Mouse (Mus musculus): ENCODE results near the gene Hypk. TPM values are rescaled to one million over a fixed set of nuclear protein-coding genes. Genes with fewer than 3 reads are reported as not detected.

Gene Hypk
- polyA plus RNA-seq, 1 experiment from 2014 or later, result 157 TPM

- Histone ChIP-seq H3K4me2 (ENCODE audit: low read depth, low read length) (peak overlapping the region; percentile 79), H3K27me3 (ENCODE audit: control insufficient read depth, insufficient read depth, low read length) (no peaks in the 10 kb centered on the region), H3K4me3 (ENCODE audit: low read depth, low read length) (peak overlapping the region; percentile 44), H3K9ac (replicated peaks; ENCODE audit: low read length) (peak overlapping the region; percentile 45), H3K9me3 (replicated peaks; ENCODE audit: control insufficient read depth, low read length) (no peaks in the 10 kb centered on the region), H3K4me1 (ENCODE audit: control insufficient read depth, insufficient read depth, low read length) (no peaks in the 10 kb centered on the region), H3K27ac (replicated peaks; ENCODE audit: low read depth, low read length) (no peak overlapping the region), H3K36me3 (replicated peaks; ENCODE audit: control insufficient read depth, insufficient read depth, low read depth, low read length) (peaks cover 9% of the 10 kb centered on the region)
- ATAC-seq (replicated peaks; ENCODE audit: insufficient number of reproducible peaks, low FRiP score, low TSS enrichment, low read depth), result peak; percentile 63
- DNase-seq (ENCODE audit: low spot score), result peak; percentile 67
- WGBS, result 2% methylated on average over 30 of the region's 30 CpGs
Measured at GRCm38 (mm10) chr2:121442259-121443067, 10.6 kb upstream of the Hypk start.

GRCm38 (mm10) chr2:121443068-121443349, 10.1 kb upstream of the Hypk start:
- Histone ChIP-seq H3K4me2 (ENCODE audit: low read depth, low read length) (peak overlapping the region; percentile 79), H3K27me3 (ENCODE audit: control insufficient read depth, insufficient read depth, low read length) (no peaks in the 10 kb centered on the region), H3K9me3 (replicated peaks; ENCODE audit: control insufficient read depth, low read length) (no peaks in the 10 kb centered on the region), H3K9ac (replicated peaks; ENCODE audit: low read length) (peak overlapping the region; percentile 22; the same call in 1 of the 2 replicates), H3K4me1 (ENCODE audit: control insufficient read depth, insufficient read depth, low read length) (no peaks in the 10 kb centered on the region), H3K27ac (replicated peaks; ENCODE audit: low read depth, low read length) (no peak overlapping the region), H3K4me3 (ENCODE audit: low read depth, low read length) (peak overlapping the region; percentile 44), H3K36me3 (replicated peaks; ENCODE audit: control insufficient read depth, insufficient read depth, low read depth, low read length) (peaks cover 7% of the 10 kb centered on the region)
- ATAC-seq (replicated peaks; ENCODE audit: insufficient number of reproducible peaks, low FRiP score, low TSS enrichment, low read depth) (no peak), DNase-seq (ENCODE audit: low spot score) (no peak)
- WGBS, result 23% methylated on average over 8 of the region's 8 CpGs

- 81% methylated on average over 1 of the region's 1 CpGs for WGBS
- no peak within 1 kb of the TSS for H3K4me2 ChIP-seq (ENCODE audit: low read depth, low read length)
- H3K9me3 ChIP-seq (replicated peaks; ENCODE audit: control insufficient read depth, low read length), result no peaks in the 10 kb centered on the region
- H3K27me3 ChIP-seq (ENCODE audit: control insufficient read depth, insufficient read depth, low read length), result no peaks in the 10 kb centered on the region
- no peaks in the 10 kb centered on the region for H3K4me1 ChIP-seq (ENCODE audit: control insufficient read depth, insufficient read depth, low read length)
- H3K27ac ChIP-seq (replicated peaks; ENCODE audit: low read depth, low read length), result no peak within 1 kb of the TSS
- no peak for DNase-seq (ENCODE audit: low spot score)
- H3K4me3 ChIP-seq (ENCODE audit: low read depth, low read length), result no peak within 1 kb of the TSS
- no peak within 1 kb of the TSS for H3K9ac ChIP-seq (replicated peaks; ENCODE audit: low read length)
- peaks cover 4% of the 10 kb centered on the region; the same call in 1 of the 2 replicates for H3K36me3 ChIP-seq (replicated peaks; ENCODE audit: control insufficient read depth, insufficient read depth, low read depth, low read length)
- no peak for ATAC-seq (replicated peaks; ENCODE audit: insufficient number of reproducible peaks, low FRiP score, low TSS enrichment, low read depth)
Measured at GRCm38 (mm10) chr2:121444178-121444577, 8.9 kb upstream of the Hypk start, which contains the start of gene Ell3. Ell3 (minus strand) TSS chr2:121444278.

DNA sequence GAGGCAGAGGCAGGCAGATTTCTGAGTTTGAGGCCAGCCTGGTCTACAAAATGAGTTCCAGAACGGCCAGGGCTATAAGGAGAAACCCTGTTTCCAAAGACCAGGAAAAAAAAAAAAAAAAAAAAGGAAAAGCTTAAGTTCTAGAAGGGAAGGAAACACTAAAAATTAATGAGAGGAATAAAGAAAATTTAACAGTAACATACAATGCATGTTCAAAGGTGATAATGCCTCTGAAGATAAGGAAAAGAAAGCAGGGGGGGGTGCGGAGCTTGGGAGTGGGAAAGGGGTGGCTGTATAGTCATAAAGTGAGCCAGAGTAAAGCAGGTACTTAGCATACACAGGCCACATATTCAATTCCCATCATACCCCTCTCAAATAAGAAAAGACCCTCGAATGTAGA, 8.0 kb upstream of the Hypk start:
- Histone ChIP-seq H3K4me1 (ENCODE audit: control insufficient read depth, insufficient read depth, low read length) (no peaks in the 10 kb centered on the region), H3K4me3 (ENCODE audit: low read depth, low read length) (no peak overlapping the region), H3K36me3 (replicated peaks; ENCODE audit: control insufficient read depth, insufficient read depth, low read depth, low read length) (no peaks in the 10 kb centered on the region), H3K9me3 (replicated peaks; ENCODE audit: control insufficient read depth, low read length) (no peaks in the 10 kb centered on the region), H3K4me2 (ENCODE audit: low read depth, low read length) (no peak overlapping the region), H3K9ac (replicated peaks; ENCODE audit: low read length) (no peak overlapping the region), H3K27me3 (ENCODE audit: control insufficient read depth, insufficient read depth, low read length) (no peaks in the 10 kb centered on the region), H3K27ac (replicated peaks; ENCODE audit: low read depth, low read length) (no peak overlapping the region)
- ATAC-seq (replicated peaks; ENCODE audit: insufficient number of reproducible peaks, low FRiP score, low TSS enrichment, low read depth), result no peak
- 82% methylated on average over 3 of the region's 3 CpGs for WGBS
- DNase-seq (ENCODE audit: low spot score), result no peak

DNA sequence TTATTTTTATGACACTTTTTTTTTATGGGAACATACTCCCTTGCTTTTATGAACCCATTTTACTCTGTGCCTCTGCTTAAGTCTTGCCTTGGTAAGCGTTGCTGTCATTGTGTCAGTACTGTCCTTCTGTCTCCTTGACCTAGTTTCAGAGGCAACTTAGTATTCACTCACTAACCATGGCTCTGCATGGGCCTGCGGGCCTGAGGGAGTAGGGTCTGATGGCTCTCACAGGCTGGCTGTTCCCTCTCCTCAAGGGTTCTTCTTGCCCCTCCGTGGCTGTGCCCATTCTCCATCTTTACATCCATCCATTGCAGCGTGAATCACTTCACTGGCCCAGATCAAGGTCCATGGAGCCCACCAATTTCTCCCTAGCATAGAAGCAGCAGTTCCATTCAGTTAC, 6.6 kb upstream of the Hypk start:
- DNase-seq (ENCODE audit: low spot score) (no peak), ATAC-seq (replicated peaks; ENCODE audit: insufficient number of reproducible peaks, low FRiP score, low TSS enrichment, low read depth) (no peak)
- Histone ChIP-seq H3K9ac (replicated peaks; ENCODE audit: low read length) (no peak overlapping the region), H3K4me3 (ENCODE audit: low read depth, low read length) (no peak overlapping the region), H3K27me3 (ENCODE audit: control insufficient read depth, insufficient read depth, low read length) (no peaks in the 10 kb centered on the region), H3K27ac (replicated peaks; ENCODE audit: low read depth, low read length) (no peak overlapping the region), H3K9me3 (replicated peaks; ENCODE audit: control insufficient read depth, low read length) (no peaks in the 10 kb centered on the region), H3K36me3 (replicated peaks; ENCODE audit: control insufficient read depth, insufficient read depth, low read depth, low read length) (no peaks in the 10 kb centered on the region), H3K4me1 (ENCODE audit: control insufficient read depth, insufficient read depth, low read length) (no peaks in the 10 kb centered on the region), H3K4me2 (ENCODE audit: low read depth, low read length) (no peak overlapping the region)
- WGBS, result 78% methylated on average over 4 of the region's 4 CpGs

GRCm38 (mm10) chr2:121447006-121447405, 6.1 kb upstream of the Hypk start:
- H3K27ac ChIP-seq (replicated peaks; ENCODE audit: low read depth, low read length), result no peak overlapping the region

DNA sequence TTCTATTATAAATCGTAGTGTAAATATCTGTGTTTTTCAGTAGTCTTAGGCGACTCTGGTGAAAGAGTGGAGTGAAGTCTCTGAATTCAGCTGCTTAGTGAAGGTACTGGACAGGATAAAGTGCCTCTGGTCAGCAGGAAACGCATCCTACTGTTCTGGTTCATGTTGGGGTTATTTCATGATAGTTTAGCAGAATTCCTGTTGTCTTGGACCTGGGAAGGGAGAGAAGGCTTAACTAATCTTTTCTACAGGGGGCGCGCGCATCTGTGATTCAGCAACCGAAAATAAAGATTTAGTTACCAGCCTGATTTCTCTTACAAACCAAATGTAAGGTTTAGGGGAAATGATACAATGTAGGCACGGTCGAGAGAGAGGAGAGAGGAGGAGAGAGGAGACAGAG, 5.0 kb upstream of the Hypk start:
- DNase-seq (ENCODE audit: low spot score) (peak; percentile 64), ATAC-seq (replicated peaks; ENCODE audit: insufficient number of reproducible peaks, low FRiP score, low TSS enrichment, low read depth) (no peak)
- Histone ChIP-seq H3K36me3 (replicated peaks; ENCODE audit: control insufficient read depth, insufficient read depth, low read depth, low read length) (no peaks in the 10 kb centered on the region; the same call in 1 of the 2 replicates), H3K9me3 (replicated peaks; ENCODE audit: control insufficient read depth, low read length) (no peaks in the 10 kb centered on the region), H3K27ac (replicated peaks; ENCODE audit: low read depth, low read length) (peak overlapping the region; percentile 72; the same call in 1 of the 2 replicates), H3K27me3 (ENCODE audit: control insufficient read depth, insufficient read depth, low read length) (no peaks in the 10 kb centered on the region), H3K4me2 (ENCODE audit: low read depth, low read length) (peak overlapping the region; percentile 65), H3K9ac (replicated peaks; ENCODE audit: low read length) (peak overlapping the region; percentile 52), H3K4me1 (ENCODE audit: control insufficient read depth, insufficient read depth, low read length) (no peaks in the 10 kb centered on the region), H3K4me3 (ENCODE audit: low read depth, low read length) (peak overlapping the region; percentile 98)
- 17% methylated on average over 9 of the region's 9 CpGs for WGBS

More at GRCm38 (mm10) chr2:121447006-121447405, 6.1 kb upstream of the Hypk start:
- DNase-seq (ENCODE audit: low spot score) (no peak), ATAC-seq (replicated peaks; ENCODE audit: insufficient number of reproducible peaks, low FRiP score, low TSS enrichment, low read depth) (no peak)
- H3K27me3 ChIP-seq (ENCODE audit: control insufficient read depth, insufficient read depth, low read length), result no peaks in the 10 kb centered on the region
- H3K4me2 ChIP-seq (ENCODE audit: low read depth, low read length), result no peak overlapping the region
- no peak overlapping the region for H3K4me3 ChIP-seq (ENCODE audit: low read depth, low read length)
- H3K9ac ChIP-seq (replicated peaks; ENCODE audit: low read length), result no peak overlapping the region
- no peaks in the 10 kb centered on the region for H3K36me3 ChIP-seq (replicated peaks; ENCODE audit: control insufficient read depth, insufficient read depth, low read depth, low read length)
- 91% methylated on average over 3 of the region's 3 CpGs for WGBS
- no peaks in the 10 kb centered on the region for H3K4me1 ChIP-seq (ENCODE audit: control insufficient read depth, insufficient read depth, low read length)
- H3K9me3 ChIP-seq (replicated peaks; ENCODE audit: control insufficient read depth, low read length), result no peaks in the 10 kb centered on the region

- peak within 1 kb of the TSS; percentile 77 for H3K27ac ChIP-seq (replicated peaks; ENCODE audit: low read depth, low read length)
- no peaks in the 10 kb centered on the region; the same call in 1 of the 2 replicates for H3K36me3 ChIP-seq (replicated peaks; ENCODE audit: control insufficient read depth, insufficient read depth, low read depth, low read length)
- H3K9me3 ChIP-seq (replicated peaks; ENCODE audit: control insufficient read depth, low read length), result no peaks in the 10 kb centered on the region
- WGBS, result under 1% methylated on average over 58 of the region's 74 CpGs
- H3K4me1 ChIP-seq (ENCODE audit: control insufficient read depth, insufficient read depth, low read length), result no peaks in the 10 kb centered on the region
- DNase-seq (ENCODE audit: low spot score), result peak; percentile 99
- peak within 1 kb of the TSS; percentile 96 for H3K9ac ChIP-seq (replicated peaks; ENCODE audit: low read length)
- no peaks in the 10 kb centered on the region for H3K27me3 ChIP-seq (ENCODE audit: control insufficient read depth, insufficient read depth, low read length)
- H3K4me3 ChIP-seq (ENCODE audit: low read depth, low read length), result peak within 1 kb of the TSS; percentile 98
- ATAC-seq (replicated peaks; ENCODE audit: insufficient number of reproducible peaks, low FRiP score, low TSS enrichment, low read depth), result peak; percentile 97
- H3K4me2 ChIP-seq (ENCODE audit: low read depth, low read length), result peak within 1 kb of the TSS; percentile 65
Measured at GRCm38 (mm10) chr2:121448739-121449535, 4.2 kb upstream of the Hypk start, which contains the start of gene Serf2. Serf2 (plus strand) TSS chr2:121449195.

Measured in embryonic facial prominence, embryonic 11.5 days (tissue).